Mouse (Mus musculus) gastrocnemius, postnatal 10 days (tissue): ENCODE results near the gene Gucy2d. TPM values are rescaled to one million over a fixed set of nuclear protein-coding genes. Genes with fewer than 3 reads are reported as not detected.

Experiments
- DNase-seq: peaks from one replicate; pipeline ENCODE4 v3.0.0; 2021; ENCODE audit warnings: mixed read lengths
- total RNA-seq, 2 experiments: library from RNA; stranded (reverse); gene quantifications; 2 replicates each; pipeline ENCODE4 v1.2.3; 2021

The Gucy2d gene
- total RNA-seq, 2 experiments from 2014 or later, result not detected

DNA sequence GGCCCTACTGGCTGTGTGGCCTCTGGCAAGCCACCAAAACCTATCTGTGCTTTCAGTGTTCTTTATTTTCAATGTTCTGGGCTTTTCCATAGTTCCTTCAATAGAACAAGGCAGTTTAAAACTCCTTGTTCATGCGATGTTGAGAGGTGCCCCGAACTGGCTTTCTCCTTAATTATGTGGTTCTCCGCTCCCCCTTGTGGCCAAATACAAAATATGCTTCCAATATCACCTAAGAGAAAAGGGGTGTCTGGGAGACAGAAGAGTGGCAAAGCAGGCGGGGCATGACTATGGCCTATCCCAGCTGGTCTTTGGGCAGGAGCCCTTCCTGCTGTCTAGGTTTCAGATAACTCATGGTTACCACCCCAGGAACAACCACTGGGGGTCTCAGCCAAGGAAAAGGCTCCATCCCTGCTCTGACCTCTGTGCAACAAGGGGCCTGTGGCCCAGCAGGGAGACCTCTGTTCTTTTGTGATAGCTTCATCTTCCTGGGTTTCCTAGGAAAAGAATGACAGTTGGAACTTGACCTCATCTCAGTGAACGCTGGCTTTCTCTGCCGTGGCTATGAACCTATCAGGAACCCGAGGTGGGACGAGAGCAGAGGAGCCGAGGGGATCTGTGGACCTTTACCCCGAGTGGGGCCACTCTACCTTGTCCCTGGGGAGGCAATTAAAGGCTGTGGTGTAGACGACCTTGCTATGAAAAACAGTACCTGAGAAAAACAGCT is 7.5 kb downstream of the Gucy2d start:
- DNase-seq, result no peak

DNA sequence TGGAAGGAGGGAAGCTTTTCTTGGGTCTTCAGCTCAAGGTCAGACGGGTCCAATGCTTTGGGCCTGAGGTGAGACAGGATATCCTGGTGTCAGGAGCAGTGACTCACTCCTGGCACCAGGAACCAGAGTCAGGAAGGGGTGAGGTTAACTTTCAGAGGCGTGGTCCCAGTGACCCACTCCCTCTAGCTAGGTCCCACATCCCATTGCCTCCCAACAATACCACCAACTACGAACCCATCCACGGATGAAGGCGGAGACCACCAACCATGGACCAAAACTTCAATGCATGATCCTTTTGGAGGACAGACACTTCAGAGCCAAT is 8.1 kb downstream of the Gucy2d start:
- DNase-seq, result no peak

DNA sequence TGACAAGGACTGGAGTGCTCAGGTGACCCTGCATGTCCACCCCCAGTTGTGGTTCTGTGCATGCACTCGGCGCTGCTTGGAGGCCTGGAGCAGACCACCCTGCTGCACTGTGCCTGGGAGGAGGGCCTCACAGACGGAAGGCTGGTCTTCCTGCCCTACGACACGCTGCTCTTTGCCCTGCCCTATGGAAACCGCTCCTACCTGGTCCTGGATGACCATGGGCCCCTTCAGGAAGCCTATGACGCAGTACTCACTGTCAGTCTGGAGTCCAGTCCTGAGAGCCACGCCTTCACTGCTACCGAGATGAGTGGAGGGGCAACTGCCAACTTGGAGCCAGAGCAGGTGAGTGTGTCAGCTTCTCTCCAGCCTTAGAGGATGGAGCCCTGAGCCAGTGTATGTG is 9.5 kb downstream of the Gucy2d start:
- no peak for DNase-seq

DNA sequence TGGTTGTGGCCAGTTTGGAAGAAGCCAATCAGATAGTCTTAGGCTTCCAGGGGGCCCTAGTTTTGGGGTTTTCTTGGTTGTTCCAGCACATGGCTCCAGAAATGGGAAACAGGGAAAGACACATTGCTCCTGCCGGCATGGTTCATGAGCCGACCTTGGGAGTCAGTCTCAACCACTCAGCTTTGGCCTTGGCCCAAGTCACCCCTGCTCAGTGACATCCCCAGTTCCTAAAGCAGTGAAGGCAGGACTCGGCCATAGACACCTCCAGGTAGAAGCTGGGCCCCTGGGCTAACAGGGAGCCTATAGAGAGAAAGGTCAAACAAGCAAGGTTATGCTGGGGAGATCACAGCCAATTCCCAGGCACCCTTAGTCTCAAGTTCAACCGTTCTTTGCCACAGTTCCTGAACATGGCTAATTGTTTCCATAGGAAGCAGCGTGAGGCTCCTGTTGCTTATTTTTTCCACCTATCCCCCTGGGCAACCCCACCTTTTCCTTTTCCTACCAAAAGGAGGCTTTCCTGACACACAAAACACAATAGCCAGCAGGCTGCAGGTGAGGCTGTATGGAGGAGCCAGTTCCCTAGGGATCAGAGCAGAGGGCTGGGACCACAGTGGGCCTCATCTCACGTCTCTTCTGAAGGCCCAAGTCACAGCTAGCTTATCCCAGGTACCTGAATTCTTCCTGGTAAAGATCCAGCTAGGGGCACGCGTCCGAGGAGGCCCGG is 14.3 kb downstream of the Gucy2d start:
- no peak for DNase-seq

DNA sequence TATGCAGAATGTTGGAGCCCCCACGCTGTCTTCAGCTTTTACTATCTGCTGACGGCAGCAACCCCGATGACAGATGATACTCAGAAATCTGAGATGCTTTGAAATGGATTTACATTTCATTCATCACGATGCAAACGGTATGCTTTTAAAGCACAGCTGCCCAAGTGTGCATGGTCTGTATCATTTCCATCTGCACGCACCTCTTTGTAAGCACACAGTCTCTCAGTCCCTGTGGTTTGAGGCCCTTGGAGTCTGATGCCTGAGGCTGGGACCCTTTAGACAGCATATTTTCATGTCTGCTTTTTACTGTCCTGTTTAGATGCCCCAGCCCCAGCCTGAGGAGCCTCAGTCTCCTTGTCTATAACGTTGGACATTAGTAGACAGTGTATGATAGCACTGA is 20.1 kb downstream of the Gucy2d start:
- DNase-seq, result no peak

DNA sequence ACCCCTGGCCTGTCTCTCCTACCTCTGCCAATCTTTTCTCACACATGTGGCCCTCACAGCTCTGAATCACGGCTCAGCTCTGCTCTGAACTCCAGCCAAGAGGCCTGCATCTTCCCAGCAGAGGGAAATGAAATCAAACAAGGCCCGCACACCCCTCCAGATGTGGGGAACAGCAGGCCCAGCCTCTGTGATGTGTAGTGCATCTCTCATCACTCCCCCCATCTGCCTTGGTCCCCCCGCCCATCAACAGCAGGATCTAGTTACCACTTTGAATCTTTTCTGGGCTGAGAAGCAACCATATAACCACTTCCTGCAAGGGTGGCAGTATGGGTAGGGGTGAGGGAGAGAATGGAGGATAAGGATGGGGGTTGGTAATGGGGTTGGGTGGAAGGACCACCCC is 28.9 kb downstream of the Gucy2d start:
- DNase-seq, result no peak

DNA sequence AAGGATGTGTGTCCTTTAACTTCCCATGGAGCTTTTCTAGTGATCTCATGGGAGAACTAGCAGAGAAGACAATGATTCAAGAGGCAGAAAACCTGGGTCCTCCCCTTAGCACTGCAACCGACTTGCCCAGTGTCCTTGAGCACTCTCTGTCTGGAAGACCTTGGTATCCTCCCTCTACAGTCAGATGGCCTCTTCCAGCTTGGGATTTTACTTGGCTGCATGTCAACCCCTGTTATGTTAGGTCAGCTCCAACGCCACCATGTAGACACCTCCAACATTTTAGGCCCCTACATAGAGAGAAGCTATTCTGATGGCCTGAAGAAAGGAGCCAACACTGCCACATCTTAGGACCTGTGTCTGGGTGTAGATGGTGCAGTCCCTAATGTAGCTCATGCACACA is 32.3 kb downstream of the Gucy2d start:
- DNase-seq, result no peak

DNA sequence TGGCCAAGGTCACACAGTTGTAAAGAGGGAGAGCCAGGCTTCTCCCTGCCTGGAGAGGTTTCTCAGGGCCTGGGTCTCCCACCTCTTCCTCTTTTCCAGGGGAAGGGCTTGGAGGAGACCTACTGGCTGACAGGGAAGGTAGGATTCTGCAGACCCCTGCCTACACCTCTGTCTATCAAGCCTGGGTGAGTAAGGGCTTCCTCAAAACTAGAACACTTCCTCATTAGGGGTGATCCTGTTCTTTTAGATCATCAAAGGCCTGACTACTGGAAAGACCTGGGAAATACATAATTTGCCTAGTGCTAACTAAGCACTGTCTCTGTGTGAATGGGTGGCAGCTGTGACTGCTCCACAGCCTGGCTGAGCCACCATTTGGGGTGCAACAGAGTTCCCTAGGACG is 34.3 kb downstream of the Gucy2d start:
- no peak for DNase-seq

DNA sequence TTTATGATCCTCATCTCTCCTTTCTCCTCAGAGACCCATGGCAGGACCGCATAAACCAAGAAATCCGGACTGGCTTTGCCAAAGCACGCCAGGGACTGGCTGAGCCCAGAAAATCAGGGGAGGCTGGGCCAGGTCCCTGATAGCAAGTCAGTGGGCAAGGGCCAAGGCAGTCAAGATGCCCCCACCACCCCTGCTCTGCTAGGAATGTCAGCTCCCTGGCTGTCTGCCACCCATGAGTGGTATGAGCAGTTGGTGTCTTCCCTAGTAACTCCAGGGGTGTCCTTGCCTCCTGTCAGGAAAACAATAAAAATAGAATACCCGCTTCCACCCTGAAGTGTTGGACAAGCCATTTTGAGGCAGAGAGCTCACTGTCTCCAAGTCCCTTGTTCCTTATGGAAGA is 36.9 kb downstream of the Gucy2d start:
- peak; percentile 65 for DNase-seq

DNA sequence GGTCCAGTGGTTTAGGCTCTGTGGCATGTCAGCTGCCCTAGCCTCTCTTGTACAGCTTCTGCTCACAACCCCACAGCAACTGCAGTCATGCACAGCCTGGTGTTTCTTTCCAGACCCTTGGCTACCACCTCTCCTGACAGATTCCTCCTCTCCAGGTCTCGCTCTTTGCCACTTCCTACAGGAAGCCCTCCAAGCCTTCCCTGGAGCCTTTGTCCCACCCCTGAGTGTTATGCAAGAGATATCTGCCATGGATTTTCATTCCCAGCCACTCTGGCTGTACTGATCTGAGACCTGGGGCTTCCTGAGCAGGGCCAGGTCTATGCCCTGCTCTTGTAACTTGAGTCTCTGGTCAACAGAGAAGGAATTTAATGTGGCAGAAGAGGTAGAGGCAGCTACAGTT is 40.3 kb downstream of the Gucy2d start:
- no peak for DNase-seq

DNA sequence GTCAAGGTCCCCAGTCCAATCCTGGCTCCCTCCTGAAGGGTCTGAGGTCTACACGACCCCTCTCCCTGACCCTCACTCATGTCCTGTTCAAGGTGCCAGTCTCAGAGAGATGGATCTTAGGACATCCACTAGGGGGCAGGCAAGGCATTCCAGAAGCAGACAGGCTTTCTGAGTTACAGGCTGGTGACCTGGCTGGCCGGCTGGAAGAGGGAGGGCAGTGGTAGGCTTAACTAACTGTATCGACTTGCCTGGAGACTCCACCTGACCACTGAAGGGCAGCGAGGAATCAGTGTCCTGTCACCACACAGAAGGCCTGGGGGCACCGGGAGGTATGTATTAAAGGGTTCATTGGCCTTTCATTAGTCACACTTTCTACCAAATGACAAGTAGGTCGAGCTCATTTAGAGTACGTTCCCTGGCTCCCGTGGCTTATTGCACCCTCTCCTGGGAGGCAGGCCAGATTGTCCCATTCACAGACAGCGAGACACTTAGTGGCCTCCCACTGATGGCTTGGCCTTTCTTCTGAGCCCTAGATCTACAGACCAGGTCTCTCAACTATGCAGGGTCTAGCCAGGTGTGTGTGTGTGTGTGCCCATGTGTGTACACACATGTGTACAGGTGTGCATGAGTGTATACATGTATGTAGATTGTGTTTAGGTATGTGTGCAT is 41.0 kb downstream of the Gucy2d start:
- peak; percentile 80 for DNase-seq

DNA sequence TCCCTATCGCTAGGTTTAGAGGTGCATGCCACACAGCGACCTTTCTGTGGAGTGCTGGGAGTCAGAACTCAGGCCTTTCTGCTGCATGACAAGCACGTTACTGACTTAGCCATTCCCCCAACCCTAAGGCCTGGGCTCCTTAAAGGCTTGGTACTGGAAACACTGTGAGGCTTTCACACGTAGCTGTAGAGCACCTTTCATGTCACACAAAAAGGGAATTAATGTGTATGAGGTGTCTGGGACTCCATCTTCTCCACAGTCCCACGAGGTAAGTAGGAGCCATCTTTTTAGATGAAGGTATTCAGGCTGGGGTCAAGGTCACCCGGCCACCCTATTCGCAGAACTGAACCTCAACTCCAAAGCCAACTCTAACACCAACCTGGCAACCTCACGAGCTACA is 41.6 kb downstream of the Gucy2d start:
- no peak for DNase-seq

DNA sequence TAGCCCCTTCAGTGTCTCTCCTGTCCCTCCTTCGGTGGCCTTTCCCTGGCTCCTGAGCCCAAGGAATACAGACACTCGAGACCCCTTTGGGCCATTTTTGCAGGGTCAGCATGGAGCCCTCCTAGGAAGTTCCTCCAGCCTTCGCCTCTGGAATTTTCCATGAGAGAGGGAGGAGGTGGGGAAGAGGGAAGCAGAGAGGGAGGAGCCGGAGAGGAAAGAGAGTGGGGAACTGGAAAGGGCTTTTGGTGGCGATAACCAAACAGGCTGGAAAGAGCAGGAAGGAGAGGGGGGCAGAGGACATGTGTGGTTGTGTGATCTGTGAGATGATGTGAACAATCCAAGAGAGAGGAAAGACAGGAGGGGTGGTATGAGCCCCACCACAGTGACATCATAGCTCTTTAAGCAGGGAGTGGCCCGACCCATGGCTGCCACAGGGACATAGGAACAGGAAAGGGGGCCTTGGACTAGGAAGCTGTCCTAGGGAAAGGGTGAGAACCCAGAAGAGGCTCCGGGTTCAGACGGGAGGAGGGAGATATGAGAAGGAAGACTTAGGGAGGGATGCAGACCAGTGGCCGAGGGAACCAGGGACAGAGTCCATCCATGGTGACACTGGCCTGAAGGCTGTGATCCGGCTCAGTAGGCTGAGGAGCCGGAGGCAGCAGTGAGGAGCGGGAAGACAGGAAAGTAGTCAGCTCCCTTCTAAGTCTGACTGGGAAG is 42.5 kb downstream of the Gucy2d start:
- no peak for DNase-seq

DNA sequence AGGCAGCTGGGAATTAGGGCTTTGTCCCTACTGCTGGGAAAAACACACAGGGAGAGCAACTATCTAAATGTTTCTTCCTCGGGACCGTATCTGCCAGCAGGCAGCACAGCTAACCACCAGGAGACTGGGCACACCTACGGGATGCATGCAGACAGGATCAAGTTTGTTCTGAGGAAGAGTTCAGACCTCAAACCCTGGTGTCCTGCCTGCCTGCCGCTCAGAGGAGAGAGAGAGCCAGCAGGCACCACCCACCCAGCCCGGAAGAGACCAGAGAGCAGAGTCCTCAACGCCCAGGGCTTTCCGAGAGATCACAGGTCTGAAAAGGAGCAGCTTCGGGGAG is 43.0 kb downstream of the Gucy2d start:
- no peak for DNase-seq

DNA sequence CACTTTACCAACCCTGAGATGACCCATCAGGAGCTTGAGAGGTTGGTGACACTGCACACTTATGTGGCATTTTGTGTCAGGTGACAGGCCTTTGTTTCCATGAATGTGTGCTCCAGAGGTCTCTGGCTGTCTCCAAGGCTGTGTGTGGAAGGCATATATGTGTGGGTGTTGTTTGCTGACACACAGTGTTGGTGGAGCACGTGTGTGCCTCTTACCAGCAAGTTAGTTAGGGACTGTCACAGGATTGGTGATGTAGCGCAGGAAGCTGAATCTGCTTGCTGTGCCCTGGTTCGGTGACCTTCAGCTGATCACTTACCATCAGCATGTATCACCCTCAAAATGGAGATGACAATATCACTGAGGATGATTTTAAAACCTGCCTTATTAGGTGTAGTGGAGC is 44.7 kb downstream of the Gucy2d start:
- DNase-seq, result no peak

DNA sequence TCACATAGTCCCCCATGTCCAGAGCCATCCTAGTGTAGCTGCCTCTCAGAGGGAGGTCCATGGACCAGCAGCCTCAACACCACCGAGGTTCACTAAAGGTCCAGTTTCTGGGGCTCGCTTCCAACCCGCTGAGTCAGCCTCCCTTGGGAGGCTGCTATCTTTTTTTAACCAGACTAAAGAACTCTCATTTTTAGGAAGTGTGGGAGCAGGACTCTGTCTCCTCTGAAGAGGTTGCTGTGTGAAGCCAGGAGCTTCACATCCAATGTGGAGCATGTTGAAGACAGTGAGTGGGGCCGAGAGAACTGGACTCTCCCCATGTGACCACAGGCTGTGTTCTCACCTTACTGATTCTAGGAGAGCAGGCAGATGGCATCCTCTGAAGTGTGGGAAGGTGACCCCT is 45.3 kb downstream of the Gucy2d start:
- no peak for DNase-seq

DNA sequence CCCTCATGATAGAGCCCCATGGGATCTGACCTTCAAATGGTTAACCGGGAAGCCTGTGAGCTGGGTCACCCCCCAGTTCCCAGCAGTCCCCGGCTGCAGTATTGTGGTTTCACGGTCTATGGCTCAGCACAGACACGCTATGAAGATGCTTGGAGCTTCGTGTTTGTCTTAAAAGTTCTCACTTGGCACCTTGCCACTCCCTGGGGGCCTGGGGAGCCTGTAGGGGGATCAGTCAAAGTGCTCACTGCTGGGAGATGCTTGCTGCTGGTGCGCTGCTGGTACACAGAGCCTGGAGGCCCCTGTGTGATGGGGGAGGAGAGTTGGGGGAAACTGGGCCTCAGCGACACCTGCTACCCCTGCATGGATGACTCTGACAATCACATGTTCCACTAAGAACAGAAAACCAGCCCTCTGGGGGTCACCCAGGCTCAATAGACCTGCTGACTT is 46.3 kb downstream of the Gucy2d start:
- no peak for DNase-seq

DNA sequence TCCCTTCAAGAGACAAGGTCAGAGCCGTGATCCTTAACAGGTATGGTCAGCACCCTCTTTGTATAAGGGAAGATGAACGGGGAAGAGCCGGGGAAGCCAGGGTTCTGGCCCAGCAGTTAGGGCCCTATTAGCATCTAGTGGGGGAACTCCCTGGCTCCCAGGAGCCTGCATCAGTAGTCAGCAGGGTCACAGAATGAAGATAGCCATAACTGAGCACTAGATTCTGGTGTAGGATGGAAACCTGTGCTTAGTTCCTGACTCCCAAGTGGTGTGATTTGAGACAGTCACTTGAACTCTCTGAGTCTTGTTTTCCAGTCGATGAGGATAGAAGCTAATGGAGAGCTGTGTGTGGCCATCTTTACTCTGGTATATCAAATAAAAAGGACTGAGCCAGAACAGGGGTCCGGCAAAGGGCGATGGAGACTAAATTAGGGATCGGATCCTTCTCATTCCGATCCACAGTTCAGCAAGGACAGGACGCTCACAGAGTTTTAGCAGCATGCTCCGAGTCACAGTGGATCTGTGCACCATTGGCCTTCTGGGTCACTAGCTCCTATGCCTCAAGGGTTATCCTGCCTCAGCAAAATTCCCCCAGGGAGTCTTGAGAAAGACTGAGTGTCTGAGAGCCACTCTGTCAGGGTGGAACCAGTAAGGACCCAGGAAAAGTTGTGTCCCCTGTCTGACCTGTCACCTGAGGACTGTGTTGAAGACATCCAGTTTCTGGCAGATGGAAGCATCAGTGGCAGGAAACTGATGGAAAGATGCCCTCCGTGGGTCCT is 47.2 kb downstream of the Gucy2d start:
- DNase-seq, result no peak

DNA sequence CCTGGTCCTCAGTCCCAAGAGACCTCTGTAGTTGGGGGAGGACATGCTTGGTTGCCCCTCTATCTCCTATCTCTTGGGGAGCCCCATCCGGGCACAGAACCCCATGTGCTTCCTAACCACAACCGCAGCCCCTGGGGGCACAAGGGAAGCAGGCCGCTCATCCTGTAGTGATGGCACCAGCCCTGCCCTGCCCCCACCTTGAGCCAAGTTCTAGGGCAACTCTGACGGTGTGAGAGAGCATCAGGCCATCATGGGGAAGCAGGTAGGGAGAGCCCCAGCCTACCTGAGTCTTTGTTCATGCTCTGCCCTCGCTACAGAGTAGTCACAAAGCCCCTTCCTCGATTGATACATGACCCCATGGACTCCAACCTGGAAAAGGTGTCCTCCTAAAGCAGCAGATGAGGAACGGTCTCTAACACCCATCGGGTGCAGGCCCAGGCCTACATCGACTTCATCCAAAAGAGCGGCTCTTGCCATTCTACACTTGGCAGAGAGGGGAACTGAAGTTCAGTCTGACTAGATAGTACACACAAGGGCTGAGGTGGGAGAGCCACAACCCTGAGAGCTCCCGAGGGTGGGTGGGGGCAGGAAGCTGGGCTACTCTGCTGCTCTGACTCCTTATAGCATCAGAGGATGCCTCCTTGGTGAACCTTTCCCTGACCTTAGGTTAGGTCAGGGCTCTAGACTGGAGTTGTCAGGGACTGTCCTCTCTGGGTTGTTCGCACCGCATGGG is 48.3 kb downstream of the Gucy2d start:
- DNase-seq, result no peak

DNA sequence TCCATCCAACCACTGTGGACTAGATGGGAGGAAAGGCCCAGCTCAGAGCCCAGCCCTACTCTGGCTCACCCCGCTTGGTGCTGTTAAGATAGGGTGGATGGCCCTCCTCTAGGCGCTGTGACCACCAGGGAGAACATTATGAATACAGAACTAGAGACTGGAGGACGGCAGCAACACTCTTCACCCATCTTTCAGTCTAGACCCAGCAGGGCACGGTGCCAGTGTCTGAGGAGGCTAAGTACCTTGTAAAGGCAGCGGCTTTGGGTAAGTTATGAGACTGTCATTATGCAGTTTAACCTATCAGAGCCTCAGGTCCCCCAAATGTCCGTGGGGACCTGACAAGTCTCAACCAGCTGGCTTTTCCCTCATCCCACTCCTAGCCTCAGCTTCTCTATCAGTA is 48.9 kb downstream of the Gucy2d start, which contains the start of gene Lrrc32:
Gene Lrrc32, plus strand, starts transcription at position 153 of the 400 bp plus-strand sequence.
- DNase-seq, result no peak

DNA sequence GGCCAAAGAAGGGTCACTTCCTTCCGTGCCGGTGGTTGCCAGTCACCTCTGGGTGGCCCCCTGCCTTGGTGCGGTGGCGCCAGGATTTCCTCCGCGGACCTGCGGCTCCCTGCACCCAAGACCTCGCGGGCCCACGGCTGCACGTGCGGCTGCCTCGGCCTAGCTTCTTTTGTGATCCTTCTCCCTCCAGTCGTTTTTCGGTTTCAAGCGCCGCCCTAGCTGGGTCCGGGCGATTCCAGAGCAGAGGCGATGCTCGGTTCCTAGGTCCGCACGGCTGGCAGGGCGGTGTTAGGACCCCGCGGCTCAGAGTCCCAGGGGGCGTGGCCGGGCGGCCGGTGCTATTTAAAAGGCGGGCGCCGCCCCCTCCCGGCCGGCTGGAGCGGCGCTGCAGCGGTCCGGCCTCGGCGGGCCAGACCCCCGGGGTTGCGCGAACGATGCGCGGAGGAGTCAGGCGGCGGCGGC is 49.4 kb downstream of the Gucy2d start:
- DNase-seq, result peak; percentile 89
